29 mouse cellular contexts compared by ENCODE assay signal in the genomic region with DNA sequence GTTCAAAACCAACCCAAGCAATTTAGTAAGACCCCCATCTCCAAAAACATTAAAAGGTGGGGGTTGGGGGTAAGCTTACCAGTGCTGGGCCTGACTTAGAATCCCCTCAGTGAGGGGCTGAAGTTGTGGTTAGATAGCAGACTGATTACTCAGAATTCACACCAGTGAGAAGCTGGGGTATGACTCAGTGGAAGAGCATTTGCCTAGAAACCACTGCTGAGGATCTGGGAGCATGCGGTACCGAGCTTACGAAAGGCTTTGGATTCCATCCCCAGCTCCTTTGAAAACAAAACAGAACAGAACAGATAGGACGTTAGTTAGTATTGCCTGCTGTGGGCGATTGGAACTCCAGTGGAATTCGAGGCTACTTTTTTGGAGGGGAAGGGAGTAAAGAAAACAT. TPM values are rescaled to one million over a fixed set of nuclear protein-coding genes. Genes with fewer than 3 reads are reported as not detected.
A peak's percentile ranks its signal among the peaks of the same experiment; 100 is the strongest.
DNase-seq lines count a peak whose midpoint lies in the region; ATAC-seq and TF ChIP-seq lines count a peak whose summit lies in the region.
"Had no signal": no experiment of that assay in that cellular context is flagged by ENCODE, and none has a peak within 500 bp of the region (broad histone marks: within the 10 kb centered on the region; RNA-seq: fewer than 3 reads in every experiment).

No protein-coding gene starts in this region.

- no peak for TF ChIP-seq POLR2A in heart, adult 2 months (IDR thresholded peaks at IDR 0.05; ENCODE audit: insufficient read depth, low read depth, low read length)
- no peak for TF ChIP-seq POLR2A in MEL (IDR thresholded peaks at IDR 0.05; ENCODE audit: control insufficient read depth in 1 of 2, insufficient read depth in 1 of 2, low read depth in 1 of 2, low read length in 2 of 2, poor library complexity in 1 of 2)
- no peak for TF ChIP-seq POLR2A in embryonic fibroblast, embryonic 13.5 days (IDR thresholded peaks at IDR 0.05; ENCODE audit: low read depth, low read length)

- TF ChIP-seq EP300 in heart, adult 2 months (IDR thresholded peaks at IDR 0.05; ENCODE audit: insufficient read depth, low read depth, low read length), result no peak
- TF ChIP-seq EP300 in MEL (IDR thresholded peaks at IDR 0.05; ENCODE audit: low read depth in 1 of 2, low read length in 2 of 2), result 0 out of 4 replicates have a peak, but pooled peaks of 1 of the 2 experiments have one; percentile 14

- WGBS in heart, adult 2 months, result 63% methylated on average over 6 of the region's 6 CpGs
- WGBS in forebrain, embryonic 16.5 days, result 86% methylated on average over 6 of the region's 6 CpGs

- H3K4me3 ChIP-seq in heart, adult 2 months, result no peak overlapping the region
- H3K4me3 ChIP-seq in MEL (ENCODE audit: control insufficient read depth in 1 of 2, insufficient read depth in 1 of 2, low read depth in 2 of 2, low read length in 2 of 2), result peak overlapping the region in 1 of 2 experiments; percentile 40; a peak in 2 of 4 replicates
- no peak overlapping the region for H3K4me3 ChIP-seq in embryonic fibroblast, embryonic 13.5 days (ENCODE audit: insufficient read depth, low read length)
- no peak overlapping the region for H3K4me3 ChIP-seq in forebrain, embryonic 16.5 days (replicated peaks; ENCODE audit: low read length)
- H3K4me3 ChIP-seq: forebrain, embryonic 12.5 days; midbrain, embryonic 12.5 days; neural tube, embryonic 12.5 days had no signal

- TF ChIP-seq CTCF in heart, adult 2 months (IDR thresholded peaks at IDR 0.05), result no peak
- TF ChIP-seq CTCF in MEL (IDR thresholded peaks at IDR 0.05 in 2 of 3, conservative IDR thresholded peaks at IDR 0.05 in 1 of 3; ENCODE audit: control insufficient read depth in 1 of 3, insufficient read depth in 1 of 3, low read depth in 2 of 3, low read length in 3 of 3, poor library complexity in 1 of 3, severe bottlenecking in 1 of 3), result no peak
- no peak for TF ChIP-seq CTCF in embryonic fibroblast, embryonic 13.5 days (IDR thresholded peaks at IDR 0.05; ENCODE audit: borderline replicate concordance, insufficient read depth, low read length)

- no peaks in the 10 kb centered on the region for H3K79me2 ChIP-seq in heart, adult 2 months (replicated peaks; ENCODE audit: control insufficient read depth, insufficient read depth, low read length)
- H3K79me2 ChIP-seq in MEL (ENCODE audit: control insufficient read depth, insufficient read depth, low read length, poor library complexity), result peaks cover 7% of the 10 kb centered on the region

- H3K4me1 ChIP-seq in heart, adult 2 months (ENCODE audit: control insufficient read depth, insufficient read depth, low read length), result peaks cover 4% of the 10 kb centered on the region
- H3K4me1 ChIP-seq in MEL (ENCODE audit: control insufficient read depth in 1 of 2, insufficient read depth in 2 of 2, low read length in 2 of 2), result peaks cover 8 to 39% of the 10 kb centered on the region in 2 experiments
- H3K4me1 ChIP-seq in embryonic fibroblast, embryonic 13.5 days (ENCODE audit: control insufficient read depth, insufficient read depth, low read length), result peaks cover 16% of the 10 kb centered on the region
- peaks cover 30% of the 10 kb centered on the region for H3K4me1 ChIP-seq in forebrain, embryonic 16.5 days (replicated peaks; ENCODE audit: control insufficient read depth, insufficient read depth, low read length)

- H3K9me3 ChIP-seq in MEL (replicated peaks; ENCODE audit: insufficient read depth, low read length), result no peaks in the 10 kb centered on the region
- H3K9me3 ChIP-seq in forebrain, embryonic 16.5 days (ENCODE audit: control insufficient read depth, low read length), result no peaks in the 10 kb centered on the region
- H3K9me3 ChIP-seq: forebrain, embryonic 12.5 days; hindbrain, embryonic 15.5 days; midbrain, embryonic 12.5 days; neural tube, embryonic 12.5 days had no signal

- no peaks in the 10 kb centered on the region for H3K36me3 ChIP-seq in heart, adult 2 months (ENCODE audit: control insufficient read depth, insufficient read depth, low read length)
- peaks cover 0 to 20% of the 10 kb centered on the region in 2 experiments; a peak in 2 of 4 replicates for H3K36me3 ChIP-seq in MEL (ENCODE audit: control insufficient read depth in 1 of 2, insufficient read depth in 2 of 2, low read length in 2 of 2)
- no peaks in the 10 kb centered on the region for H3K36me3 ChIP-seq in forebrain, embryonic 16.5 days (ENCODE audit: control insufficient read depth, insufficient read depth)
- H3K36me3 ChIP-seq: forebrain, embryonic 12.5 days; hindbrain, embryonic 15.5 days; midbrain, embryonic 12.5 days; neural tube, embryonic 12.5 days had no signal

- H3K27me3 ChIP-seq in heart, adult 2 months (ENCODE audit: control insufficient read depth, insufficient read depth, low read length), result no peaks in the 10 kb centered on the region
- H3K27me3 ChIP-seq in MEL (ENCODE audit: control insufficient read depth in 1 of 2, insufficient read depth in 2 of 2, low read length in 2 of 2), result no peaks in the 10 kb centered on the region
- no peaks in the 10 kb centered on the region for H3K27me3 ChIP-seq in forebrain, embryonic 16.5 days (replicated peaks; ENCODE audit: control insufficient read depth, insufficient read depth, low read length)
- H3K27me3 ChIP-seq: hindbrain, embryonic 15.5 days; neural tube, embryonic 12.5 days had no signal

- no peak overlapping the region for H3K4me2 ChIP-seq in forebrain, embryonic 16.5 days (ENCODE audit: low read length)
- H3K4me2 ChIP-seq: heart, embryonic 11.5 days had no signal

- no peak for ATAC-seq in forebrain, embryonic 16.5 days
- ATAC-seq: intestine, embryonic 16.5 days had no signal

- no peak for TF ChIP-seq RAD21 in MEL (IDR thresholded peaks at IDR 0.05; ENCODE audit: low read depth, low read length)

- peak; percentile 15 for DNase-seq in heart, adult 8-10 months (ENCODE audit: low spot score)
- DNase-seq in heart, adult 2 months, result no peak
- DNase-seq in 3134 (ENCODE audit: extremely low read depth, insufficient read length, low spot score) (peak; percentile 78), MEL (ENCODE audit: low read depth, low spot score) (peak; percentile 61)
- no peak for DNase-seq in heart, postnatal 25 days (ENCODE audit: low spot score)
- DNase-seq: adrenal gland, postnatal 14 days; cerebellum, adult 11 months; embryo, embryonic 11 days; heart, postnatal 10 days; left cerebral cortex, postnatal 4 days; liver; lung, postnatal 10 days; thymus, postnatal 36 days had no signal

- no peak overlapping the region for H3K9ac ChIP-seq in heart, adult 2 months (ENCODE audit: low read depth, low read length)
- H3K9ac ChIP-seq in MEL (ENCODE audit: control insufficient read depth, low read depth, low read length, poor library complexity, severe bottlenecking), result peak overlapping the region; percentile 37
- H3K9ac ChIP-seq in forebrain, embryonic 16.5 days (replicated peaks; ENCODE audit: low read depth, low read length), result no peak overlapping the region
- H3K9ac ChIP-seq: forebrain, embryonic 12.5 days; hindbrain, embryonic 15.5 days; midbrain, embryonic 12.5 days; neural tube, embryonic 12.5 days had no signal

- H3K27ac ChIP-seq in heart, adult 2 months, result no peak overlapping the region
- H3K27ac ChIP-seq in MEL (ENCODE audit: control insufficient read depth, low read depth, low read length), result peak overlapping the region; percentile 96
- peak overlapping the region; percentile 88 for H3K27ac ChIP-seq in embryonic fibroblast, embryonic 13.5 days (ENCODE audit: insufficient read depth, low read length)
- H3K27ac ChIP-seq in forebrain, embryonic 16.5 days (ENCODE audit: low read length), result no peak overlapping the region
- H3K27ac ChIP-seq: forebrain, embryonic 12.5 days; hindbrain, embryonic 15.5 days; midbrain, embryonic 12.5 days; neural tube, embryonic 12.5 days had no signal

- intact Hi-C loops in heart, adult 2 months (cut with DNase I), result loop anchor here (5.0 kb wide), 1 partner anchor 36 kb away; no protein-coding TSS in a partner anchor
- intact Hi-C loops in heart, postnatal 25 days (cut with DNase I), result no loop called here

RNA-seq across cellular contexts. Expression of gene Zfp316, which starts 1.8 kb away (rescaled TPM):
- 1 to 10 TPM; 5.1 to 6.4 (median 5.5) TPM for total RNA-seq in heart, adult 8-10 months (2022)
- 1 to 10 TPM; 4.5 to 5.4 TPM for total RNA-seq in heart, adult 2 months (2021)
- polyA plus RNA-seq in heart, adult 2 months (2012; rRNA removed), result 3.0 and 3.6 TPM in 2 replicates
- total RNA-seq in MEL (2012; rRNA removed), result 3.1 and 4.8 TPM in 2 replicates
- polyA plus RNA-seq in MEL (2012; ENCODE audit: insufficient read depth in 1 of 2, insufficient read length in 2 of 2, low read depth in 1 of 2, low replicate concordance in 2 of 2, missing spikeins in 1 of 2), result 1 to 10 TPM in 1 of 2 experiments, not detected in 1; 4.3 TPM
- polyA plus RNA-seq in embryonic fibroblast, embryonic 13.5 days (2011; ENCODE audit: insufficient read length, low read depth, missing spikeins), result 3.6 and 3.7 TPM in 2 replicates
- 8.9 and 9.5 TPM in 2 replicates for polyA plus RNA-seq in forebrain, embryonic 16.5 days (2015; fragmentation: Nextera tagmentation; extraction: Ambion mirVana)
- 1 to 10 TPM; 4.8 to 5.7 TPM for total RNA-seq in heart, postnatal 25 days (2021)

RNA-seq across cellular contexts. Expression of gene Zfp853, which starts 21.8 kb away (rescaled TPM):
- total RNA-seq in heart, adult 8-10 months (2022), result under 1 TPM in 1 of 4 experiments, not detected in 3; 0.12 TPM
- total RNA-seq in heart, adult 2 months (2021), result under 1 TPM; 0.13 to 0.14 TPM
- 0.35 and 0.39 TPM in 2 replicates for polyA plus RNA-seq in heart, adult 2 months (2012; rRNA removed)
- total RNA-seq in MEL (2012; rRNA removed), result 0.08 TPM in 1 of 2 replicates, not detected in the other
- polyA plus RNA-seq in MEL (2012; ENCODE audit: insufficient read depth in 1 of 2, insufficient read length in 2 of 2, low read depth in 1 of 2, low replicate concordance in 2 of 2, missing spikeins in 1 of 2), result under 1 TPM in 1 of 2 experiments, not detected in 1; 0.14 TPM
- polyA plus RNA-seq in embryonic fibroblast, embryonic 13.5 days (2011; ENCODE audit: insufficient read length, low read depth, missing spikeins), result 0.25 and 0.44 TPM in 2 replicates
- 0.13 TPM in 1 of 2 replicates, not detected in the other for polyA plus RNA-seq in forebrain, embryonic 16.5 days (2015; fragmentation: Nextera tagmentation; extraction: Ambion mirVana)
- total RNA-seq in heart, postnatal 25 days (2021), result under 1 TPM in 1 of 2 experiments, not detected in 1; 0.25 TPM
- total RNA-seq: megakaryocyte progenitor cell, adult 5-6 weeks; monocyte, adult 5-6 weeks had no signal
- polyA plus RNA-seq: heart, embryonic 11.5 days; intestine, embryonic 16.5 days; liver, embryonic 16.5 days; midbrain, embryonic 12.5 days; neural tube, embryonic 12.5 days had no signal

RNA-seq across cellular contexts. Expression of gene Zfp12, which starts 36.7 kb away (rescaled TPM):
- total RNA-seq in heart, adult 8-10 months (2022), result 1 to 10 TPM; 8.7 to 9.6 (median 9.2) TPM
- 1 to 10 TPM; 7.9 to 8.2 TPM for total RNA-seq in heart, adult 2 months (2021)
- polyA plus RNA-seq in heart, adult 2 months (2012; rRNA removed), result 6.7 and 12.7 TPM in 2 replicates
- 15.5 and 17.3 TPM in 2 replicates for total RNA-seq in MEL (2012; rRNA removed)
- polyA plus RNA-seq in MEL (2012; ENCODE audit: insufficient read depth in 1 of 2, insufficient read length in 2 of 2, low read depth in 1 of 2, low replicate concordance in 2 of 2, missing spikeins in 1 of 2), result 10 to 100 TPM; 15.2 to 56.3 TPM
- 9.0 and 13.8 TPM in 2 replicates for polyA plus RNA-seq in embryonic fibroblast, embryonic 13.5 days (2011; ENCODE audit: insufficient read length, low read depth, missing spikeins)
- 30.0 and 31.5 TPM in 2 replicates for polyA plus RNA-seq in forebrain, embryonic 16.5 days (2015; fragmentation: Nextera tagmentation; extraction: Ambion mirVana)
- total RNA-seq in heart, postnatal 25 days (2021), result 10 to 100 TPM in 1 of 2 experiments, 1 to 10 TPM in 1; 9.5 to 11.0 TPM

RNA-seq across cellular contexts. Expression of gene E130309D02Rik, which starts 43.5 kb away (rescaled TPM):
- total RNA-seq in heart, adult 8-10 months (2022), result 10 to 100 TPM; 13.4 to 20.7 (median 16.7) TPM
- total RNA-seq in heart, adult 2 months (2021), result 10 to 100 TPM; 16.9 to 17.5 TPM
- 13.1 and 13.3 TPM in 2 replicates for polyA plus RNA-seq in heart, adult 2 months (2012; rRNA removed)
- 51.4 and 59.3 TPM in 2 replicates for total RNA-seq in MEL (2012; rRNA removed)
- polyA plus RNA-seq in MEL (2012; ENCODE audit: insufficient read depth in 1 of 2, insufficient read length in 2 of 2, low read depth in 1 of 2, low replicate concordance in 2 of 2, missing spikeins in 1 of 2), result 10 to 100 TPM in 1 of 2 experiments, not detected in 1; 92.4 TPM
- polyA plus RNA-seq in embryonic fibroblast, embryonic 13.5 days (2011; ENCODE audit: insufficient read length, low read depth, missing spikeins), result 13.5 and 15.0 TPM in 2 replicates
- polyA plus RNA-seq in forebrain, embryonic 16.5 days (2015; fragmentation: Nextera tagmentation; extraction: Ambion mirVana), result 45.4 and 49.5 TPM in 2 replicates
- total RNA-seq in heart, postnatal 25 days (2021), result 10 to 100 TPM; 14.1 to 17.2 TPM

RNA-seq across cellular contexts. Expression of gene Spdye4a, which starts 45.0 kb away (rescaled TPM):
- total RNA-seq in heart, adult 8-10 months (2022), result not detected
- not detected for total RNA-seq in heart, adult 2 months (2021)
- 0.14 TPM in 1 of 2 replicates, not detected in the other for polyA plus RNA-seq in heart, adult 2 months (2012; rRNA removed)
- total RNA-seq in MEL (2012; rRNA removed), result not detected in 2 replicates
- polyA plus RNA-seq in MEL (2012; ENCODE audit: insufficient read depth in 1 of 2, insufficient read length in 2 of 2, low read depth in 1 of 2, low replicate concordance in 2 of 2, missing spikeins in 1 of 2), result not detected
- polyA plus RNA-seq in embryonic fibroblast, embryonic 13.5 days (2011; ENCODE audit: insufficient read length, low read depth, missing spikeins), result not detected in 2 replicates
- polyA plus RNA-seq in forebrain, embryonic 16.5 days (2015; fragmentation: Nextera tagmentation; extraction: Ambion mirVana), result not detected in 2 replicates
- total RNA-seq in heart, postnatal 25 days (2021), result not detected
- total RNA-seq: adrenal gland, postnatal 14 days; ES-E14; gastrocnemius, postnatal 4 days; heart, postnatal 10 days; left cerebral cortex, postnatal 4 days; megakaryocyte progenitor cell, adult 5-6 weeks; monocyte, adult 5-6 weeks had no signal
- polyA plus RNA-seq: forebrain, embryonic 12.5 days; heart, embryonic 11.5 days; hindbrain, embryonic 15.5 days; intestine, embryonic 16.5 days; kidney, embryonic 16.5 days; large intestine, adult 2 months; liver, embryonic 16.5 days; midbrain, embryonic 12.5 days; neural tube, embryonic 12.5 days; small intestine, adult 2 months had no signal

Comparison
In these comparisons a context has a peak if more than half of its experiments do, and no peak if none do; other contexts are left out.
1. DNase-seq: peak in heart, adult 8-10 months (single experiment), 3134 (single experiment) and MEL (single experiment); none in heart, adult 2 months (0 of 2) and heart, postnatal 25 days (single experiment).
2. H3K27ac ChIP-seq: peak in MEL (single experiment) and embryonic fibroblast, embryonic 13.5 days (single experiment); none in heart, adult 2 months (single experiment) and forebrain, embryonic 16.5 days (single experiment).